Mouse (Mus musculus): ENCODE data around the gene Srp54c.

The Srp54c gene

GRCm38 (mm10) chr12:55311841-55312240, 81.9 kb downstream of the Srp54c start:
- no peak for DNase-seq (ENCODE audit: low spot score)

All from embryo, embryonic 10 days (tissue).